Mouse (Mus musculus) lung, adult 10 weeks (tissue): ENCODE data around the gene Slc6a9. TPM values are rescaled to one million over a fixed set of nuclear protein-coding genes. Genes with fewer than 3 reads are reported as not detected.

Source experiments
- polyA plus RNA-seq: library from polyadenylated mRNA; stranded (reverse); fragments of 350-450 nt; fragmentation: Illumina TruSeq; extraction: RNeasy Lipid Tissue Mini Kit (QIAGEN cat#74804); gene quantifications from one replicate; pipeline ENCODE4 v1.2.3, GENCODE M21; 2014; ENCODE audit warnings: low read depth, low replicate concordance; ENCODE audit not compliant: insufficient read depth

Slc6a9 gene
- 11.3 TPM for polyA plus RNA-seq

DNA sequence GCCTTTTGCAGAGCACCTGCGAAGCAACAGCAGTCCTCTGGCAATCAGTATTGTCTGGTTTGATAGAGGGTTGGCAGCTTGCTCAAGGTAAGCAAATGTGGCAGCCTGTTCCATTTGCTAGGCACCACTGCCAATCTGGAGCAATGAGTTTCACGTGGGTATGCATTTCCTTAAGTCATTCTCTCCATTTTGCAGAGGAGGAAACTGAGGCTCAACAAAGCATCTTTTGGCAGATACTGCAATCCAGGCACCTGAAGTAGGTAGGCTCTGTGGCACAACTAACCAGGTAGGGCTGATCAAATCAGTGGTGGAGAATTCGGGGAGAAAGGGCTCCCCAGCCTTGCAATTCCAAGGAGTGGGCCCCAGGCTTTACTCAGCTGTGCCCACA is at the start of gene Slc6a9:
Gene Slc6a9 (plus strand): TSS at position 50 of the 388 bp plus-strand sequence.

GRCm38 (mm10) chr4:117872471-117872886 is 38.2 kb downstream of the Slc6a9 start, which contains the start of gene Ccdc24:
Gene Ccdc24, minus strand, starts transcription at chr4:117872557.

DNA sequence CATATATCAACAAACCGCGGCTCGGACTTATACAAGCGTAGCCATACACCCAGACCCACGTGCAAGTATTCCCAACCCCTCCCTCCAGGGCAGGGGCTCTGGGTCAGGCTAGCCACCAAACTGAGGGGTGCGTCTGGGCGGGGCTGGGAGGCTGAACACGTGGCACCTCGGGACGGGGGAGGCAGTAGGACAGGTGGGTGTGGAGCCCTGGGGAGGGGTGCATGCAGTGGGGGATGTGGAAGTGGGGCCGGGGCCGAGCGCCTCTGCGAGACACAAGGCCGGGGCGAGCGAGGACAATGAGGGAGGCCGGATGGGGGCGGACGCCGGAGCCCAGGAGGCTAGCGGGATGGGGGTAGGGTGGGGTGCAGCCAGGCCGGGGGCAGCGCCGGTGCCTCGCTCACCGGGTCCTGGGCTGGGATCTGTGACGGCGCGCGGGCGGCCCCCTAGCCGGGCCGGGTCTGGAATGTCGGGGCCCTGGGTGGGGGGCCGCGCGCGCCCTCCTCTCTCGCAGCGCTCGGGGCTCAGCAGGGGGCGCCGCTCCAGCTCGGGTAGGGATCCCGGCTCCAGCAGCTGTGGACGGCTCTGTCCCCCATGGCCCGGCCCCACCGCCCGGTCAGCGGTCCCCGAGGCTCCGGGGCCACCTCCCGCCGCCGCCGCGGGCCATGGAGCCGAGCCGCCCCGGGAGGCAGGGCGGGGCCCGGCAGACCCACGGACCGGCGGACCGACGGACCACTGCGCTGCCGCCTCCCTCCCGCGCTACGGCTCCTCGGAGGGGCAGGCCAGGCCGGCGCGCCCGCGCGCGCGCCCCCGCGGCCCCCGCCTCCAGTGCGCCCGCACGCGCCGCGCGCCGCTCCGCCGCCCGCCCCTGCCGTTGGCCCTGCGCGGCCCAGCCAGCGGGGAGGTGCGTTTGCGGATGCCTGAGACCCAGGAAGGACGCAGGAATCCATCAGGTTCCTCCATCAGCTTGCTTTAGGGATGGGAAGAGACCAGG is 48.7 kb downstream of the Slc6a9 start, which contains the start of gene B4galt2:
Gene B4galt2 (minus strand): TSS at position 787 of the 991 bp plus-strand sequence.

GRCm38 (mm10) chr4:117887133-117887532 is 52.8 kb downstream of the Slc6a9 start, which contains the start of gene Atp6v0b:
Gene Atp6v0b, minus strand, starts transcription at chr4:117887333.

DNA sequence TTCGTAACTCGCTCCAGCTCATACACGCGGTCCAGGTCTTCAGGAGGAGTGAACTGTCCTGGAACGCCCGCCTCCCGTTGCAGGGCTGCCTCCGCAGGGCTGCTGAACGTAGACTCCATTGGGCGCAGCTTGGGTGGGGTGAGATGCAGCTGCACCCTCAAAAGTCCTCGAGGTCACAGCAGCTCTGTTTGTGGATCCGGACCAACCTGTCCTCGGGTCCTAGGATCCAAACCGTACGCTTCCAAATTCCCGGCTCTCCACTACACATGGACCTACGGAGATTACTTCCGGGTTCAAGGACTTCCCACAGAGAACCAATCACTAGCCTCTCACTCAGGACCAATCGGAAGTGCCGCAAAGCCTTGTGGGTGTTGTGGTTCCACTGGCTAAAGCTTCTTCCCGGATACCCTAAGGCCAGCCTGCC is 57.4 kb downstream of the Slc6a9 start, which contains the start of gene Dph2:
Gene Dph2 (minus strand): TSS at position 295 of the 424 bp plus-strand sequence.

DNA sequence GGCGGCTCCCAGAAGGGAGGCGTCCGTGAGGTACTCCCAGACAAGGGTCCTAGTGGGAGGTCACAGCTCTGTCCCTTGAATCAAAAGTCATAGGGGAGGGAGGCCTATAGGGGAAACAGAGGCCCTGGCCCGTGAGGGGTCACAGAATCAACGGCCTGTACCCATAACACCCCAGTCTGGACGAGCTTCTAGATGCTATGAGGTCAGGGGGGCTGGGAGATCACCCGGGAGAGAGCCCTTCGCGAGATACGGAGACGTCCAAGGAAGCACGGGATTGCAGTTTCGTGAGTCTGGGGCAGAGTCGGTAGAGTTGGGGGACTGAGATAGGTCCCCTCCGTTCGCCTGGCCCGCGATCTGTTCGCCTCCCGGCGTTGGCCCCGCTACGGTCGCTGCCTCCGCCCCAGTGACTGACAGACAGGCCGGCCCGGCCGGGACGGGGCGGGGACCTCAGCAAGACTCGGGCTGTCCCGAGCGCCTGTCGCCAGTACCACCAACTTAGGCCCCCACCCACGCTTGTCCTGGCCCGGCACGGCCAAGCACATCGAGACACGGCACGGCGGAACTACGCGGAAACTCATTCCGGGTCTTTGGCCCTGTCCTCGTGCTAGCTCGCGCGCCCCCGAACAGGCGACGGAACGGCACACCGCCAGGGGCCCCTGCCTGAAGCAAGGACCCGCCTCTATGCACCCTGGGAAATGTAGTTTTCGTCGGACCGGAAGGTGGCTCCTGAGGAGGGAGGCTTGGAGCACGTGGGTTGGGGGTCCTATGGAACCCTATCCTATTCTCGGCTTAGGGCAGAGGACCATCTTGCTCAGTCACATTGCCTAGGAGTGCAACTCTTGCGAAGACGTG is 80.5 kb downstream of the Slc6a9 start, which contains the start of gene Ipo13:
Gene Ipo13 (minus strand): TSS at position 409 of the 852 bp plus-strand sequence.

Other genes with a start within 250 kb of the Slc6a9 start
- gene Dmap1, start 152.2 kb upstream of the Slc6a9 start, polyA plus RNA-seq = 16.7 TPM
- not detected for gene Gm12845, start 110.1 kb upstream of the Slc6a9 start, polyA plus RNA-seq
- not detected for gene Klf17, start 68.9 kb upstream of the Slc6a9 start, polyA plus RNA-seq
- 4.5 TPM for gene Ccdc24, start 38.1 kb downstream of the Slc6a9 start, polyA plus RNA-seq
- gene B4galt2, start 49.0 kb downstream of the Slc6a9 start, polyA plus RNA-seq = 4.5 TPM
- 261 TPM for gene Atp6v0b, start 52.8 kb downstream of the Slc6a9 start, polyA plus RNA-seq
- 5.3 TPM for gene Dph2, start 57.5 kb downstream of the Slc6a9 start, polyA plus RNA-seq
- gene Ipo13, start 80.5 kb downstream of the Slc6a9 start, polyA plus RNA-seq = 32.2 TPM
- gene Artn, start 95.3 kb downstream of the Slc6a9 start, polyA plus RNA-seq = 1.0 TPM